Mouse (Mus musculus) midbrain, embryonic 11.5 days (tissue): ENCODE measurements around the gene Pptc7. TPM values are rescaled to one million over a fixed set of nuclear protein-coding genes. Genes with fewer than 3 reads are reported as not detected.
A peak's percentile ranks its signal among the peaks of the same experiment; 100 is the strongest.

Source experiments
- ATAC-seq: fragments of 200-750 bp; cut with Nextera tagmentation; 2 replicates; pipeline ENCODE4 v1.8.0; 2017; ENCODE audit warnings: moderate TSS enrichment, moderate library complexity; ENCODE audit not compliant: low FRiP score
- DNase-seq: peaks from one replicate; pipeline ENCODE4 v3.0.0; 2015; ENCODE audit warnings: low spot score; ENCODE audit errors: missing footprints
- H3K27ac ChIP-seq: fragments of 300-500 bp; sonication (generic); 2 replicates; pipeline ENCODE4 v1.5.1; 2014; ENCODE audit warnings: low read depth, low read length
- H3K27me3 ChIP-seq: fragments of 300-500 bp; sonication (generic); 2 replicates; pipeline ENCODE4 v1.6.1; 2014; ENCODE audit warnings: mild to moderate bottlenecking, low read length, moderate library complexity, mixed read lengths; ENCODE audit not compliant: control insufficient read depth, insufficient read depth
- H3K36me3 ChIP-seq: fragments of 300-500 bp; sonication (generic); 2 replicates; pipeline ENCODE4 v1.6.1; 2014; ENCODE audit warnings: mild to moderate bottlenecking, low read length, moderate library complexity, mixed read lengths; ENCODE audit not compliant: control insufficient read depth, insufficient read depth
- H3K4me1 ChIP-seq: fragments of 300-500 bp; sonication (generic); 2 replicates; pipeline ENCODE4 v1.6.1; 2014; ENCODE audit warnings: low read length; ENCODE audit not compliant: control insufficient read depth, insufficient read depth
- H3K4me2 ChIP-seq: fragments of 300-500 bp; sonication (generic); 2 replicates; pipeline ENCODE4 v1.6.1; 2014; ENCODE audit warnings: mild to moderate bottlenecking, moderate library complexity
- H3K4me3 ChIP-seq: fragments of 300-500 bp; sonication (generic); 2 replicates; pipeline ENCODE4 v1.5.1; 2014; ENCODE audit warnings: low read depth, low read length
- H3K9ac ChIP-seq: fragments of 300-500 bp; sonication (generic); 2 replicates; pipeline ENCODE4 v1.6.1; 2014; ENCODE audit warnings: low read length
- H3K9me3 ChIP-seq: fragments of 300-500 bp; sonication (generic); 2 replicates; pipeline ENCODE4 v1.6.1; 2016; ENCODE audit warnings: low read length; ENCODE audit not compliant: control insufficient read depth
- WGBS: fragments of 180-500 bp; shearing (Covaris S2); extraction: QIAGEN DNeasy Blood & Tissue Kit; methylation state at CpG from one replicate; pipeline ENCODE4 v1.1.7; 2014; 5-methylcytosine and 5-hydroxymethylcytosine counted together
- polyA plus RNA-seq: library from polyadenylated mRNA; unstranded; fragments of >200 nt; fragmentation: Nextera tagmentation; extraction: Ambion mirVana; gene quantifications from 2 replicates; pipeline ENCODE4 v1.2.1, GENCODE M21; 2014

Gene Pptc7
- polyA plus RNA-seq, result 7.6 and 8.8 TPM in 2 replicates

DNA sequence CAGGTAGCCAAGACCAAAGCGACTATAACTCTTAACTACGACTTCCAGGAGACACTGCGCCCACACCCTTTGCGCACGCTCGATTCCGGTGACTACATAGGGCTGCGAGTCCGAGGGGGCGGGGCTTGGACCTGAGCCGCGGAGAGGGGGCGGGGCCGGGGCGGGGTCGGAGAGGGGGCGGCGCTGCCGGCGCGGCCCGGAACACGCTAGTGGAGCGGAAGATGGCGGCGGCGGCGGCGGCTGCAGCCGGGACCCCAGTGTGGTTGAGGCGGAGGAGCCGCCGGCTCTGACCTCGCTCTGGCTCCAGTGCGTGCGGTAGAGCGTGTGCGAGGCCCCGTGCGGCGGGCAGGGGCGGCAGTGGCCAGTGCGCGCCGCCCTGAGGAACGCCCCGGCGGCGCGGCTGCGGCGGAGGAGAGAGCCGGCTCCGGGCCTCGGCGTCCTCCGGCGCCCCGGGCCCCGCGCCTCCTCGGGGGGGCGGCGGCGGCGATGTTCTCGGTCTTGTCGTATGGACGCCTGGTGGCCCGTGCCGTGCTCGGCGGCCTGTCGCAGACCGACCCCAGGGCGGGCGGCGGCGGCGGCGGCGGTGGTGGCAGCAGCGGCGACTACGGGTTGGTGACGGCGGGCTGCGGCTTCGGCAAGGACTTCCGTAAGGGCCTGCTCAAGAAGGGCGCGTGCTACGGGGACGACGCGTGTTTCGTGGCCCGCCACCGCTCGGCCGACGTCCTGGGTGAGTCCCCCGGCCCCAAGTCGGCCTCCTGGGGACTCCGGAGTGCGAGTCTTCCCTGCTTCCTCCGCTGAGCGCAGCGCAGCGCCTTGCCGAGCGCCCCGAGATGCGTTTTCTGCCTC lies at the start of gene Pptc7:
Gene Pptc7, plus strand, starts transcription at position 183 of the 846 bp plus-strand sequence.
- no peaks in the 10 kb centered on the region for H3K9me3 ChIP-seq
- WGBS, result under 1% methylated on average over 87 of the region's 114 CpGs

DNA sequence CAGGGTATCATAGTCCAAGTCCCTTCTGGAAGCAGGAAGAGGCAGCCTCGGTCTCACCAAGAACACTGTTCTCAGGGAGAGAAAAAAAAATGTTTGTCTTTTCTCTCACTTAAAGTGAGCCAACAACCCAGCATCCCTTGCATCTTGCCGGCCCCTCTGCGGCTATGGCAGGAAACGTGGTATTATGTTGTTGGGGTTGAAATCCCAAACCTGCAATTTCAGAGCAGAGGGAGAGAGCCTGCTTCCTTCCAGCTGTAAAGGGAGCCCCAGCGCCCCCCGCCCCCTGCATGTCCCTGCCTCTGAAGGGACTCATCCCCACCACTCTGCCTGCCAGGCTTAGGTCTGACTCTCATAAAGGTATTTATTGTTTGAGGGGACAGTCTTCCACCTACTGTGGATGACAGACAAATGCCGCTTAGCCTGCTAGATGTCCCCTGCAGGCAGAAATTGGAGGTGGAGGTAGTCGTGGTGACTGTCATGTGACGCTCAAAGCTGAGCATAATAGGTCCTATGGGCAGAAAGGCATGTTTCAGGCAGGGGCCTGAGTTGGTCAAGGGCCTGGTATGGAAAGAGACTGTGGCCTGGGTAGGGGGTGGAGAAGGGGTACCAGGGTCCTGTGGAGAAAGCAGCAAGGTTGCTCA lies 48.8 kb upstream of the Pptc7 start:
- Histone ChIP-seq H3K27ac (no peak overlapping the region), H3K4me2 (no peak overlapping the region), H3K9ac (no peak overlapping the region), H3K27me3 (no peaks in the 10 kb centered on the region), H3K4me1 (no peaks in the 10 kb centered on the region), H3K4me3 (no peak overlapping the region), H3K36me3 (no peaks in the 10 kb centered on the region; the same call in none of the 2 replicates), H3K9me3 (no peaks in the 10 kb centered on the region)
- ATAC-seq (no peak), DNase-seq (no peak)
- whole genome bisulfite sequencing, result 78% methylated on average over 9 of the region's 9 CpGs

More for the DNA sequence above, at the start of gene Pptc7:
- H3K4me2 ChIP-seq, result peak within 1 kb of the TSS; percentile 98
- H3K4me1 ChIP-seq, result peaks cover 15% of the 10 kb centered on the region
- ATAC-seq (peak; percentile 96), DNase-seq (peak; percentile 99)
- peak within 1 kb of the TSS; percentile 99 for H3K4me3 ChIP-seq
- H3K27me3 ChIP-seq, result no peaks in the 10 kb centered on the region
- peak within 1 kb of the TSS; percentile 88 for H3K9ac ChIP-seq
- no peaks in the 10 kb centered on the region for H3K36me3 ChIP-seq
- peak within 1 kb of the TSS; percentile 78 for H3K27ac ChIP-seq

DNA sequence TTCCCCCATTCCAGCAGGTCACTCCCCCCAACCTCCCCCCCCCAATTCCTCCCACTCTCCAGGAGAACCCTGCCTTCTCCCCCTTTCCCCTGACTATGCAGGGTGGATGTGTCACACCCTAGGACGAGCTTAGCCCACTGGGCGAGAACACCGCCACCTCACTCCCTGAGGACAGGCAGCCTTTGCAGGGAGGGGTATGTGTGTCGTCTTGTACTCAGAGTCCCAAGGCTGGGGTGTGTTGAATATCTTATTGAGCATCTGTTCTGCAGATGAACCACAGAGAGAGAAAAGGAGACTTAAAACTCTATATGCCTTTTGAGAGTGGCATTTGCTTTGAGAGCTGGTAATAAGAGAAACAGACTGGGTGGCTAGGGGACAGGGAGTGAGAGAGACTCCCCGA lies 47.0 kb upstream of the Pptc7 start:
- no peak overlapping the region for H3K9ac ChIP-seq
- H3K9me3 ChIP-seq, result no peaks in the 10 kb centered on the region
- no peak for DNase-seq
- no peak for ATAC-seq
- H3K27me3 ChIP-seq, result no peaks in the 10 kb centered on the region
- H3K27ac ChIP-seq, result no peak overlapping the region
- peaks cover 6% of the 10 kb centered on the region for H3K36me3 ChIP-seq
- H3K4me2 ChIP-seq, result no peak overlapping the region
- H3K4me3 ChIP-seq, result no peak overlapping the region
- 64% methylated on average over 5 of the region's 5 CpGs for WGBS
- no peaks in the 10 kb centered on the region for H3K4me1 ChIP-seq

GRCm38 (mm10) chr5:122239618-122240017 lies 44.5 kb upstream of the Pptc7 start:
- H3K9ac ChIP-seq, result no peak overlapping the region
- H3K27ac ChIP-seq, result no peak overlapping the region
- peaks cover 6% of the 10 kb centered on the region for H3K36me3 ChIP-seq
- 82% methylated on average over 7 of the region's 7 CpGs for WGBS
- H3K27me3 ChIP-seq, result no peaks in the 10 kb centered on the region
- ATAC-seq (no peak), DNase-seq (no peak)
- no peaks in the 10 kb centered on the region for H3K4me1 ChIP-seq
- H3K4me3 ChIP-seq, result no peak overlapping the region
- H3K4me2 ChIP-seq, result no peak overlapping the region
- no peaks in the 10 kb centered on the region for H3K9me3 ChIP-seq

DNA sequence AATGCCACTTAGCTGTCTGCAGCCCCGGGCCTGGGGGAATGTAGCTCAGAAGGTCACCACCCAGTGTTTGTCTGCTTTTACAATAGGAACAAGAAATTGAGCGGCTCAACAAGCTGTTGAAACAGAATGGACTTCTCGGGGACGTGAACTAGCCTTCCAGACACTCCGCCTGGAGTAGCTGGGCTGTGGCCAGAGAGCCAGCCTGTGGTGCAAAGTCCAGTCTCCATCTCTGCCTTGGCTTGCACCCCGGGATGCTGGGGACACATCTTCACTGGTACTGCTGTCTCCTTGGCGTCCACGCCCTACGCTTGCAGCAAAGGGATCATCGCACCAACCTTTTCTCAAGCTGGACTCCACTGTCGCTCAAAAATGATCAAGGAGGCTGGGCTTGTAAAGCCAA lies 43.6 kb upstream of the Pptc7 start:
- Histone ChIP-seq H3K36me3 (peaks cover 6% of the 10 kb centered on the region), H3K4me2 (no peak overlapping the region), H3K4me3 (no peak overlapping the region), H3K9me3 (no peaks in the 10 kb centered on the region), H3K27me3 (no peaks in the 10 kb centered on the region), H3K9ac (no peak overlapping the region), H3K27ac (no peak overlapping the region), H3K4me1 (no peaks in the 10 kb centered on the region)
- 91% methylated on average over 11 of the region's 11 CpGs for WGBS
- no peak for ATAC-seq
- no peak for DNase-seq

GRCm38 (mm10) chr5:122240989-122241388 lies 43.2 kb upstream of the Pptc7 start:
- ATAC-seq, result no peak
- 94% methylated on average over 1 of the region's 1 CpGs for WGBS
- H3K36me3 ChIP-seq, result peaks cover 6% of the 10 kb centered on the region
- no peaks in the 10 kb centered on the region for H3K4me1 ChIP-seq
- no peak overlapping the region for H3K4me3 ChIP-seq
- H3K27ac ChIP-seq, result no peak overlapping the region
- H3K9me3 ChIP-seq, result no peaks in the 10 kb centered on the region
- H3K9ac ChIP-seq, result no peak overlapping the region
- H3K4me2 ChIP-seq, result no peak overlapping the region
- H3K27me3 ChIP-seq, result no peaks in the 10 kb centered on the region
- no peak for DNase-seq

- 87% methylated on average over 6 of the region's 6 CpGs for WGBS
- ATAC-seq, result no peak
- Histone ChIP-seq H3K9ac (no peak overlapping the region), H3K9me3 (no peaks in the 10 kb centered on the region), H3K27ac (no peak overlapping the region), H3K36me3 (peaks cover 9% of the 10 kb centered on the region), H3K4me2 (no peak overlapping the region), H3K4me1 (no peaks in the 10 kb centered on the region), H3K4me3 (no peak overlapping the region), H3K27me3 (no peaks in the 10 kb centered on the region)
- no peak for DNase-seq
Observed at GRCm38 (mm10) chr5:122242521-122243123, 41.5 kb upstream of the Pptc7 start.

GRCm38 (mm10) chr5:122243781-122244523 lies 40.2 kb upstream of the Pptc7 start:
- no peak overlapping the region for H3K27ac ChIP-seq
- ATAC-seq (no peak), DNase-seq (peak; percentile 45)
- H3K4me3 ChIP-seq, result no peak overlapping the region
- no peaks in the 10 kb centered on the region for H3K4me1 ChIP-seq
- H3K4me2 ChIP-seq, result no peak overlapping the region
- H3K9me3 ChIP-seq, result no peaks in the 10 kb centered on the region
- no peaks in the 10 kb centered on the region for H3K27me3 ChIP-seq
- WGBS, result 88% methylated on average over 17 of the region's 17 CpGs
- H3K9ac ChIP-seq, result no peak overlapping the region
- H3K36me3 ChIP-seq, result peaks cover 12% of the 10 kb centered on the region
